Mouse (Mus musculus): ENCODE data around the gene Rad17. TPM values are rescaled to one million over a fixed set of nuclear protein-coding genes. Genes with fewer than 3 reads are reported as not detected.

The Rad17 gene
- 21.6 and 23.5 TPM in 2 replicates for polyA plus RNA-seq (2015; fragmentation: Nextera tagmentation; extraction: Ambion mirVana)

- Histone ChIP-seq H3K36me3 (peaks cover 25% of the 10 kb centered on the region), H3K9ac (replicated peaks) (peak within 1 kb of the TSS; percentile 89), H3K9me3 (no peaks in the 10 kb centered on the region), H3K27ac (replicated peaks) (peak within 1 kb of the TSS; percentile 96), H3K27me3 (no peaks in the 10 kb centered on the region), H3K4me1 (peaks cover 14% of the 10 kb centered on the region), H3K4me3 (peak within 1 kb of the TSS; percentile 88), H3K4me2 (replicated peaks) (peak within 1 kb of the TSS; percentile 72)
- ATAC-seq (replicated peaks) = peak; percentile 98
- under 1% methylated on average over 68 of the region's 73 CpGs for WGBS
Measured at GRCm38 (mm10) chr13:100650550-100651438, at the start of gene Rad17, which contains the start of gene Ak6. Gene Rad17, minus strand, starts transcription at chr13:100651051. Gene Ak6, plus strand, starts transcription at chr13:100650979.

GRCm38 (mm10) chr13:100698866-100699265, 48.0 kb upstream of the Rad17 start:
- 97% methylated on average over 10 of the region's 10 CpGs for WGBS
- no peak overlapping the region for H3K27ac ChIP-seq (replicated peaks)
- no peak overlapping the region for H3K9ac ChIP-seq (replicated peaks)
- no peaks in the 10 kb centered on the region for H3K4me1 ChIP-seq
- no peak overlapping the region for H3K4me2 ChIP-seq (replicated peaks)
- no peaks in the 10 kb centered on the region for H3K27me3 ChIP-seq
- ATAC-seq (replicated peaks) = no peak
- H3K36me3 ChIP-seq = peaks cover 53% of the 10 kb centered on the region
- no peak overlapping the region for H3K4me3 ChIP-seq
- H3K9me3 ChIP-seq = no peaks in the 10 kb centered on the region

GRCm38 (mm10) chr13:100697541-100697940, 46.7 kb upstream of the Rad17 start:
- H3K4me1 ChIP-seq = no peaks in the 10 kb centered on the region
- H3K4me2 ChIP-seq (replicated peaks) = no peak overlapping the region
- ATAC-seq (replicated peaks) = no peak
- H3K27ac ChIP-seq (replicated peaks) = no peak overlapping the region
- peaks cover 41% of the 10 kb centered on the region for H3K36me3 ChIP-seq
- H3K9me3 ChIP-seq = no peaks in the 10 kb centered on the region
- H3K9ac ChIP-seq (replicated peaks) = no peak overlapping the region
- no peaks in the 10 kb centered on the region for H3K27me3 ChIP-seq
- WGBS = 98% methylated on average over 3 of the region's 3 CpGs
- no peak overlapping the region for H3K4me3 ChIP-seq

GRCm38 (mm10) chr13:100687513-100687912, 36.7 kb upstream of the Rad17 start:
- Histone ChIP-seq H3K9me3 (no peaks in the 10 kb centered on the region), H3K36me3 (no peaks in the 10 kb centered on the region), H3K27me3 (no peaks in the 10 kb centered on the region), H3K4me1 (no peaks in the 10 kb centered on the region), H3K4me3 (no peak overlapping the region), H3K9ac (replicated peaks) (no peak overlapping the region), H3K4me2 (replicated peaks) (no peak overlapping the region), H3K27ac (replicated peaks) (no peak overlapping the region)
- 81% methylated on average over 7 of the region's 7 CpGs for WGBS
- no peak for ATAC-seq (replicated peaks)

GRCm38 (mm10) chr13:100684355-100684754, 33.5 kb upstream of the Rad17 start:
- ATAC-seq (replicated peaks) = no peak
- Histone ChIP-seq H3K4me1 (no peaks in the 10 kb centered on the region), H3K27me3 (no peaks in the 10 kb centered on the region), H3K4me3 (no peak overlapping the region), H3K36me3 (no peaks in the 10 kb centered on the region), H3K9ac (replicated peaks) (no peak overlapping the region), H3K9me3 (no peaks in the 10 kb centered on the region), H3K27ac (replicated peaks) (no peak overlapping the region), H3K4me2 (replicated peaks) (no peak overlapping the region)
- 75% methylated on average over 2 of the region's 2 CpGs for WGBS

- Histone ChIP-seq H3K9ac (replicated peaks) (no peak overlapping the region), H3K4me3 (no peak overlapping the region), H3K36me3 (no peaks in the 10 kb centered on the region), H3K27me3 (no peaks in the 10 kb centered on the region), H3K4me1 (no peaks in the 10 kb centered on the region), H3K9me3 (no peaks in the 10 kb centered on the region), H3K27ac (replicated peaks) (no peak overlapping the region), H3K4me2 (replicated peaks) (no peak overlapping the region)
- 86% methylated on average over 2 of the region's 2 CpGs for WGBS
- no peak for ATAC-seq (replicated peaks)
Measured at GRCm38 (mm10) chr13:100682837-100683236, 32.0 kb upstream of the Rad17 start.

- WGBS = 88% methylated on average over 8 of the region's 8 CpGs
- Histone ChIP-seq H3K9ac (replicated peaks) (no peak overlapping the region), H3K27ac (replicated peaks) (no peak overlapping the region), H3K27me3 (no peaks in the 10 kb centered on the region), H3K36me3 (no peaks in the 10 kb centered on the region), H3K9me3 (no peaks in the 10 kb centered on the region), H3K4me2 (replicated peaks) (no peak overlapping the region), H3K4me3 (no peak overlapping the region), H3K4me1 (no peaks in the 10 kb centered on the region)
- no peak for ATAC-seq (replicated peaks)
Measured at GRCm38 (mm10) chr13:100681615-100682014, 30.8 kb upstream of the Rad17 start.

GRCm38 (mm10) chr13:100675936-100676635, 25.2 kb upstream of the Rad17 start:
- Histone ChIP-seq H3K4me2 (replicated peaks) (no peak overlapping the region), H3K27me3 (no peaks in the 10 kb centered on the region), H3K4me3 (no peak overlapping the region), H3K36me3 (no peaks in the 10 kb centered on the region), H3K4me1 (no peaks in the 10 kb centered on the region), H3K27ac (replicated peaks) (no peak overlapping the region), H3K9me3 (no peaks in the 10 kb centered on the region), H3K9ac (replicated peaks) (no peak overlapping the region)
- ATAC-seq (replicated peaks) = no peak
- 88% methylated on average over 15 of the region's 15 CpGs for WGBS

GRCm38 (mm10) chr13:100670181-100670741, 19.4 kb upstream of the Rad17 start:
- Histone ChIP-seq H3K27ac (replicated peaks) (no peak overlapping the region), H3K9ac (replicated peaks) (no peak overlapping the region), H3K27me3 (no peaks in the 10 kb centered on the region), H3K36me3 (peaks cover 13% of the 10 kb centered on the region), H3K9me3 (no peaks in the 10 kb centered on the region), H3K4me1 (peaks cover 8% of the 10 kb centered on the region), H3K4me2 (replicated peaks) (peak overlapping the region; percentile 88), H3K4me3 (peak overlapping the region; percentile 50)
- ATAC-seq (replicated peaks) = no peak
- 65% methylated on average over 9 of the region's 9 CpGs for WGBS

GRCm38 (mm10) chr13:100669291-100670022, 18.6 kb upstream of the Rad17 start, which contains the start of gene Ccdc125:
Gene Ccdc125, plus strand, starts transcription at chr13:100669717.
- ATAC-seq (replicated peaks) = peak; percentile 80
- Histone ChIP-seq H3K9me3 (no peaks in the 10 kb centered on the region), H3K4me1 (peaks cover 8% of the 10 kb centered on the region), H3K4me2 (replicated peaks) (peak within 1 kb of the TSS; percentile 88), H3K9ac (replicated peaks) (peak within 1 kb of the TSS; percentile 51), H3K36me3 (peaks cover 16% of the 10 kb centered on the region), H3K4me3 (peak within 1 kb of the TSS; percentile 50), H3K27me3 (no peaks in the 10 kb centered on the region), H3K27ac (replicated peaks) (no peak within 1 kb of the TSS)
- WGBS = under 1% methylated on average over 44 of the region's 44 CpGs

- 61% methylated on average over 4 of the region's 4 CpGs for WGBS
- ATAC-seq (replicated peaks) = peak; percentile 67; the same call in 1 of the 2 replicates
- no peaks in the 10 kb centered on the region for H3K27me3 ChIP-seq
- H3K9ac ChIP-seq (replicated peaks) = no peak overlapping the region
- peaks cover 13% of the 10 kb centered on the region for H3K36me3 ChIP-seq
- H3K27ac ChIP-seq (replicated peaks) = no peak overlapping the region
- H3K9me3 ChIP-seq = no peaks in the 10 kb centered on the region
- no peaks in the 10 kb centered on the region for H3K4me1 ChIP-seq
- no peak overlapping the region for H3K4me3 ChIP-seq
- H3K4me2 ChIP-seq (replicated peaks) = no peak overlapping the region
Measured at GRCm38 (mm10) chr13:100659864-100660456, 9.1 kb upstream of the Rad17 start.

All from forebrain, embryonic 15.5 days (tissue).